Mouse (Mus musculus): Measurements from ENCODE around the gene Lrrc15. TPM values are rescaled to one million over a fixed set of nuclear protein-coding genes. Genes with fewer than 3 reads are reported as not detected.

The Lrrc15 gene
- polyA plus RNA-seq, 1 experiment from 2014 or later = 0.20 TPM

GRCm38 (mm10) chr16:30221161-30221782 is 61.8 kb downstream of the Lrrc15 start:
- H3K9me3 ChIP-seq = no peaks in the 10 kb centered on the region
- H3K36me3 ChIP-seq = no peaks in the 10 kb centered on the region
- no peak overlapping the region for H3K27ac ChIP-seq
- WGBS = 87% methylated on average over 13 of the region's 13 CpGs
- H3K4me3 ChIP-seq = no peak overlapping the region
- H3K27me3 ChIP-seq (ENCODE audit: insufficient read depth, poor library complexity, severe bottlenecking) = peaks cover 42% of the 10 kb centered on the region
- no peaks in the 10 kb centered on the region for H3K4me1 ChIP-seq
- DNase-seq (ENCODE audit: low spot score) = no peak

Other genes with a start within 250 kb of the Lrrc15 start
- gene Hes1, start 218.9 kb downstream of the Lrrc15 start, polyA plus RNA-seq (2016; fragmentation: Nextera tagmentation; extraction: Ambion mirVana) = 25.1 and 35.2 TPM in 2 replicates
- gene Cpn2, start 15.8 kb downstream of the Lrrc15 start, polyA plus RNA-seq (2016; fragmentation: Nextera tagmentation; extraction: Ambion mirVana) = 0.23 TPM in 1 of 2 replicates, not detected in the other
- 3.0 and 5.4 TPM in 2 replicates for gene Gp5, start 27.5 kb upstream of the Lrrc15 start, polyA plus RNA-seq (2016; fragmentation: Nextera tagmentation; extraction: Ambion mirVana)
- gene Atp13a3, start 122.7 kb upstream of the Lrrc15 start, polyA plus RNA-seq (2016; fragmentation: Nextera tagmentation; extraction: Ambion mirVana) = 12.3 and 13.1 TPM in 2 replicates

Data from heart, embryonic 10.5 days (tissue).